Mouse (Mus musculus) G1E (cell line): ENCODE measurements at regions not wholly inside any gene's neighbourhood (a gene's known extent, or its start where the extent isn't known, plus 50 kb on each side); places are given as distances from the start of the nearest gene placed in this dataset.

Source experiments
- CTCF ChIP-seq: IDR thresholded peaks from 2 replicates; pipeline ENCODE4 v1.5.1; 2012; ENCODE audit warnings: low read depth, low read length, inconsistent platforms, mixed read lengths
- GATA1 ChIP-seq: IDR thresholded peaks from 2 replicates; pipeline ENCODE4 v1.6.1; 2012; ENCODE audit warnings: borderline replicate concordance, low read length, inconsistent platforms, mixed read lengths
- GATA2 ChIP-seq: IDR thresholded peaks from 2 replicates; pipeline ENCODE4 v1.6.1; 2012; ENCODE audit warnings: low read depth, low read length, inconsistent platforms, borderline replicate concordance
- POLR2AphosphoS5 ChIP-seq: IDR thresholded peaks from 2 replicates; pipeline ENCODE4 v1.6.1; 2012; ENCODE audit warnings: low read depth, low read length, inconsistent platforms; ENCODE audit not compliant: insufficient replicate concordance
- TAL1 ChIP-seq: conservative IDR thresholded peaks from 2 replicates; pipeline ENCODE4 v1.6.1; 2012; ENCODE audit warnings: low read depth, low read length, inconsistent platforms, mixed read lengths

GRCm38 (mm10) chr5:101236163-101236693 lies 390.7 kb downstream of the Gpat3 start:
- TF ChIP-seq CTCF (no peak), POLR2AphosphoS5 (no peak), GATA1 (no peak), TAL1 (no peak), GATA2 (no peak)
